Mouse (Mus musculus) 3T3-L1 (cell line): ENCODE results near the gene Cd69.
A peak's percentile ranks its signal among the peaks of the same experiment; 100 is the strongest.

ENCODE experiments used
- DNase-seq: peaks from one replicate; pipeline ENCODE4 v3.0.0-alpha.2; 2015; ENCODE audit warnings: low read depth, low spot score

Cd69 gene

DNA sequence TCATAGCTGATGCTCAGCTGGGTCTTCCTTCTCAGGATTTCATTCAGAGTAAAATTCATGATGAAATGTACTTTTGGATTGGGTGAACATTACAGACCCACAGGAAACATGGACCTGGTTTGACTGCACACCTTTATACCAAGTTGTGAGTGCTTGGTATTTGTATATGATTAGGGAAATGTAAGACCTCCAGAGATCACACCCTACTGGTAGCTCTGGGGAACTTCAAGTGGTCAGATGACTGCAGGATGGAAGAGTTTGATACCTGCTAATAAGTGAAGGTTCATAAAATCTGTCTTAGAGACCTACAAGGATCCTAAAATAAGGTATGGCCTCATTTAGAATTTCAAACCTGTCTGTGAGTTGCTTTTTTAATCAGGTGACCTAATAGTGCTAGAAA, 27.0 kb downstream of the Cd69 start:
- peak; percentile 55 for DNase-seq

DNA sequence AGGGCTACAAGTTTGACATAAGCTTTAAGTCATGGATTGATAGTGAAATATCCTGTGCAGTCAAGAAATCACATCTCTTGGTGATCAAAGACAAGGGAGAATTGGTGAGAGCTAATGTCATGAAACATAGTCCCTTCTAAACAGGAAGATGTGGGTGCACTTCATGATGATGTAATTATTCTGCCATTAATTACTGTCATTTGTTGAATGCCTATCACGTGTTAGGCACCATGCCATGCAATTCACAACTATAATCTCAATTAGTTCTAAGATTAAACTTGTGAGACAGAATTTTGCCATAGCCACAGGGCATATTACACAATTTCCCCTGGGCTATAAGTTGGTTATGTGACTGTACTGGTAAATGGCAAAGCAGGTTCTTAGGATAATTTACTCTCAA, 28.2 kb downstream of the Cd69 start:
- no peak for DNase-seq

DNA sequence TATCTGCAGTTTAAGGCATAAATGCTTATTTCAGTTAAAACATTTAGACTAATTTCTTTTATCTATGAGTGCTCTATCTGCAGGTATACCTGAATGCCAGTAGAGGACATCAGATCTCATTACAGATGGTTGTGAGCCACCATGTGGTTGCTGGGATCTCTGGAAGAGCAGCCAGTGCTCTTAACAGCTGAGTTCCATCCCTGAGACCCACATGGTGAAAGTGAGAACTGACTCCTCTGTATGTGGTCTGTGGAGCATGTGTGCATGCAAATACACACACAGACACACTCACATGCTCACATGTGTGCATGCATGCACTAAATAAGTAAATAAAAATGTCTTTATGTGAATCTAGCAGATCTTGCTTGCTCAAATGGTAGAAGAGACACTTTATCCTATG, 29.4 kb downstream of the Cd69 start:
- DNase-seq = no peak

DNA sequence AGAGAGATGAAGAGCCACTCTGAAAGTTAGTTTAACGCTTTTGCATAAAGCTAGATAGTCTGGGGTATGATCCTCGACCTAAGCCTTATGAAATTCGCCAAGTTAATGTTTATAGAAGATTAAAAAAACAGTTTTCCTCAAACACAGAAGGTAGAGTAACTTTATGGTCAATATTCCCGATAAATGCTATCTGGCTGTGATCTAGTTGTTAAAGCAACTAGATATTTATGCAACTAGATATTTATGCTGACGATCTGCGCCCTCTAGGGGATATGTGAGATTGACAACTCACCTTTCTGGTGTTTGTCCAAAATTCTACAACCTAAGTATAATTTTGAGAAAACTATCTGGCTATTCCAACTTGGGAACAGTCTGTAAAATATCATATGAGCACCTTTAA, 33.3 kb downstream of the Cd69 start:
- peak; percentile 78 for DNase-seq

DNA sequence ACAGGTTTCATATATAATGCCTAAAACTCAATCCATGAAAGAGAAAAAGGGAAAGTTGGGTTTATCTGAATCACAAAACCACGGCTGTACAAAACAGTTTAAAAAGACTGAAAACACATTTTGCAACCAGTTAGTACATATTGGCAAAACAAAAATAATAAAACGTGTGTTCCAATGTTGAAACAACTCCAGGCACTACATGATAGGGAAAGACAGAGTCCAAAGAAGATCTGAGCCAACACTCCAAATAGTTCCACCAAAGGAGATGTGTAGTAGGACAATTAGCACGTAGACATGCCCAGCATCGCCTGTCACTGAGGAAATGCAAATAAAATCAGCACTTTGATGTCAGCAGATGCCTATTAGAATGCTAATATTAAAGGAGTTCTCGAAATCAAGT, 33.8 kb downstream of the Cd69 start:
- DNase-seq = no peak

DNA sequence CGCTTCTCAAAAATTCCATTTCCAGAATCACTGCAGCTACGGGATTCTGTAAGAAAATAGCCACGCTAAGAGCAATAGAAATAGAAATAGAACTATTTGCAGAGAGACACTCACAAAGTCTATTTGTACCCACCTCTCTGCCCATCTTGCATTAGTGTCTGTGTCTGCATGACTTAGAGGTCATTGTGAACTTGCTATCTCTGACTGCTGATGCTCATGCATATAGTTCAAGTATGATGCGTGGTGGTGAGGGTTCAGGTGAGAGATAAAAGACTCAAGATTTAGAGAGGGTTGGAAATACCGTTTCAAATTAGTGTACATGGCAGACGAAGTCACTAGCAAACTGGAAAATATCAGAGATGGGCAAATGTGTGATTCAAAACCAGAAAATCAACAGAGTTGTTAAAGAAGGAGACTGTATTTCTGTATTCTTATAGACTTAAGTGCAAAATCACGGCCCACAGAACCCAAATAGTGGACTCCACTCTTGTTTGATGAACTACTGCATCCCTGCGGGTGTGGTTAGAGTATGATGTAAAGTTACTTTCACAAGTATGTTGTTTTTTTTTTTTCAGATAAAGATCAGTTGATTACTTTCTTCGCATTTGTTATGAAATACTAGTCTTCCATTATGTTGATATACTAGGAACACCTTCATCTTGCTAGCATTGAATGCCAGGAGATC, 35.5 kb downstream of the Cd69 start:
- no peak for DNase-seq

DNA sequence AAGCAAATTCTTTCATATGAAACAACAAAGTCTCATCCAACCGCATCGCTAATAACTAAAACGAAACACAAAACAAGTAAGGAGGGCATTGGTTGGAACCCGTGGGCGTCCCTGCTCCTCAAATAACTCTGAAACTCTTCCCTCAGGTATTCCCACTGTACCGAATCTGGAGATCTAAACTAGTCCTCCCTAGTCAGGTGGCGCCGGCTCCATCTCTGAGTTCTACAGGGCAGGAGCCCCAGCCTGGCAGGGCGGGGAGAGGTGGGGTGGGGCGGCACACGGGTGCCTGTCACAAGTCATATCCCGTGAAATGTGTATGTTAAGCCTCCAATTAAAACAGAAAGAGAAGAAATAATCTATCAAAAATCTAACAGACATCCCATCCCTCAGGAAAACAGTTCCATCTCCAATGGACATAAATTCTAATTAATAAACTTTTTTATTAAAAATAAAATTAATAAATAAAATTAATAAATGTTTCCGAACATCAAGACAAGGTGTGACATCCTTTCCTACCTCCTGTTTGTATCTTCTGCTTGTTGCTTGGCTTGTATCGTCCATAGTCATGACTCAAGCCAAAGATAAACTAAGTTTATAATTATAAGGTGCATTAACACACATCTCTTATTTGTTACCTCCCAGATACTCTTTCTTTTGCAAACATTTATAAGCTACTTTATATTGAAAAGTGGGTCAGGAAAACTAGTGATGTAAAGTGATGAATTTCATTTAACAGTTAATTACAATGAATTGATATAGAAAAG, 36.8 kb downstream of the Cd69 start:
- no peak for DNase-seq

DNA sequence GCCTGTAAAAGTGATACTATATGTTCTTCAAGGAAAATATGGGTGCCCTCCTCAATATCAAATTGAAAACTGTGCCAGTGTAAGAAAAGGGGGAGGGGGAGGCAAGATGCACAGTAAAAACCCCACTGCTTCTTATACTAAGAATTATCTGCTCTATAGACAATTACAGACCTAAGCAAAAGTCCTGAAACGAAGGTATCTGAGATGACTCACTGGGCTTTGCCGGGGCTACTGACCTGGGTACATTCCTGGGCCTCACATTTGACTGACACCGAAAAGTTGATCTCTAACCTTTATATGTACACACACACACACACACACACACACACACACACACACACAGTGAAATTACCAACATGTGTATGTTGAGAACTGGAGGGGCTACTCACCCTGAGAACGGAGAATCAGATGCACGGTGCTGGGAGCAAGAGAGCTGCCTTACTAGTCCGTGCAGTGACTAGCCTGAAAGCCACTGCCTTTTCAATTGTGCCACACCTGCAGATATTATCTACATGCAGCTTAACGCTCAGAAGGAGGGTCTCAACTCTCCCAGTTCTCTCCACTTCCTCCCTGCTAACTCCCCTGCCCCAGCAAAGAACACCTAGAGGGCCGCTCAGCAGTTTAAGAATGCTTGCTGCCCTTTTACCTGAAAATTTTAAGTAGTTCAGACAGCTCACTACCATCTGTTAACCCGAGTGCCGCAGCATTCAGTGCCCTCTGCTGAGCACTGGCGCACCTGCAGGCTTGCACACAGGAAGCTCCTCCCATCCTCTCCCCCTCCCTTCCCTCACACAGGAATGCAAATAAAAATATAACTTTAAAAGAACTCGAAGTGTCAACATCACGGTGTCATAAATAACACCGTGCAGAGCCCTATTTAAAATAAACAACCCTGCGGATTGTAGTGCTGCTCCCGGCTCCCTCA, 37.6 kb downstream of the Cd69 start:
- DNase-seq = peak; percentile 92

DNA sequence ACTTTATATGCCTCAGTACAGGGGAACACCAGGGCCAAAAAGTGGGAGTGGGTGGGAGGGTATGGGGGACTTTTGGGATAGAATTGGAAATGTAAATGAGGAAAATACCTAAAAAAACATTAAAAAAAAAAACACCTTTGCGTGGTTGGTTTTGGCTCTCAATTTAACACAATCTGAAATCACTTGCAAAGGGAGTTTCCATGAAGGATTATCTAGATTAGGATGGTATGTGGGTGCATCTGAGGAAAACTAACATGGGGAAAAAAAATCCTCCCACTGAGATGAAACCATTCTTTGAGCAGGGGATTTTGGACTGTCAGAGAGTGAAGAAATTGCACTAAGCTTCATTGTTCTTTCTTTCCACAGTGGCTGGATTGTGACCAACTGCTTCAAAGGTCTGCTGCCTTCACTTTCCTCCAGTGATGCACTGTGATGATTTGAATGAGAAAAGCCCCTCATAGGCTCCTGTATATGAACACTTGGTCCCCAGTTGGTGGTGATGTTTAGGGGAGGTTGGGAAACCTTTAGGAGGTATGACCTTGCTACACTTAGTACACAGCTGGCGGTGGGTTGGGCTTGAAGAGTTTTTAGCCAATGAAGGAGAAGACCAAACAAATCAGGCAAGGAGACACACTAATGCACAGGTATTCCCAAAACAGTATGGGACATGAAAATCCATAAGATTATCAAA, 38.4 kb downstream of the Cd69 start:
- DNase-seq = peak; percentile 76

DNA sequence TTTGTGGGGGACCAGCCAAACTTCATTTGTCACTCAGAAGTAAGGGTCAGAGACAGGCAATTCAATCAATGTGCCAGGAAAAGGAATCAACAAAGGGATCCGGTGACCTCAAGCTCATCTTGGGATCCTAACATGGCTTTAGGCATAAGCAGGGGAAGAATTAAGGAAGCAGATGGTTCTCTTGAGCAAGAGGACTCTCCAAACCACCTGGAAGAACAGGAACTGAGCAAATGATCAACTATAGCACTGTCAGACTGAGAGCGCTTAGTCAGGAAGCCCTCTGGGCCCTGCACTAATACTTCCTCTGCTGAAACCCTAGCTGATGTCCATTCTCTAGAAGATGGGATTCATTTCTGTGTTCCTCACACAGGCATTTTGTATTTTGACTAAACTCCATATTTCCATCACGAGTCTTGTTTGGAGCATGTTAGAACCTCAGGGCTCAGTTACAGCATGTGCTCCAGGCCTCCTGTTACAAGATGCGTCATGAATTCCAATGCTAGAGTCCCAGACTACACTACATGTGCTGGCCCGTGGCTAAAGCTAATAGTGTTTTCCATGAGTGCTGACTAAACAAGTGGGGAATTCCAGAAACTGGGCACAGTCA, 39.3 kb downstream of the Cd69 start:
- DNase-seq = peak; percentile 98

DNA sequence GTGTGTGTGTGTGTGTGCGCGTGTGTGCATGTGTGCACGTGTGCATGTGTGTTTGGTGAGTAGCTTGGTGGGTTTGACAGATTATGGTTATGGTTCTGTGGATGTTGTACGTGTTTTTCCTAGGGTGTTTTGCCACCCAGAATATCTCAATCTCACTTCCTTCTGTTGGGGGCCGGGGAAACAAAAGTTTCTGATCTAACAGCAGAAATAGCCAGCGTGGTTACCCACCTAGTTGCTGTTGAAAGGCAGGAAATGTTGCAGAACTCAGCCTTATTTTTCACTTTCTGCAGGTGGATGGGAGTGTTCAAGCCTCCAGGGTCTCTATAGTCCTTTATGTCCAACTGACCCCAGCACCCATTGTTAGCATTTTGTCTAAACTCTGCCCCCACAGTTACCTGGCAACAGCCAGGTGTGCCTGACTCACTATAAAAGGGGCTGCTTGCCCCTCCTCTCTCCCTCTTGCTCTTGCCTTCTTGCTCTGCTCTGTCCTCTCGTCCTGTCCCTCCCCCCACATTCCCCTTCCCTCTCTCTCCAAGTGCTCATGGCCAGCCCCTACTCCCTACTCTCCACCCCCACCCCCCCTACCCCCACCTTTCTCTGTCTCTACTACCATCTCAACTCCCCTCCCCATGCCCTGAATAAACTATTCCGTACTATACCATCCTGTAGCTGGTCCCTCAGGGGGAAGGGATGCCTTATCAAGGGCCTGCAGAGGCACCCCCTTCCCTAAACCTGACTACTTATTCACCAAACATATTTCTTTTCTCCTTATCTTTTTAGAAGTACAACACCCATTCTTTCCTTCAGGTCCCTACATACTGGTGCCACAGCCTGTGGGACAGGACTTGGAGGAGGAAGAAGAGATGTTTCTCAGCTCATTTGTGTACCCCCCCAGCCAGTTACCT, 40.5 kb downstream of the Cd69 start:
- no peak for DNase-seq

DNA sequence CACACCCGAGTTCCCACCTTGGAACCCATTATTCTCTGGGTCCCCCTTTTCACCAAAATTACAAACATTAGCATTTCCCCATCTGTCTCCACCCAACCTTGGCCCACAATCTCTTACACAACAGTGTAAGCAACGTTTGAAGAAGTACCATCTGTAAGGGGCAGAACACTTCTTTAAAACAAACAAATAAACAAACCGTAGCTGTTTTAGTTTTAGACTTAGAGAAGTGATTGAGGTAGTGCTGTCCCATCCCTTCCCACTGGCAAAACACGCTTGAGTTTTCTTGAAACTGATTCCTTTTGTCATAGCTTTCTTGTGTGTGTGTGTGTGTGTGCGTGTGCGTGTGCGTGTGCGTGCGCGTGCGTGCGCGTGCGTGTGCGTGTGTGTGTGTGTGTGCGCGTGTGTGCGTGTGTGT, 41.3 kb downstream of the Cd69 start:
- DNase-seq = no peak

DNA sequence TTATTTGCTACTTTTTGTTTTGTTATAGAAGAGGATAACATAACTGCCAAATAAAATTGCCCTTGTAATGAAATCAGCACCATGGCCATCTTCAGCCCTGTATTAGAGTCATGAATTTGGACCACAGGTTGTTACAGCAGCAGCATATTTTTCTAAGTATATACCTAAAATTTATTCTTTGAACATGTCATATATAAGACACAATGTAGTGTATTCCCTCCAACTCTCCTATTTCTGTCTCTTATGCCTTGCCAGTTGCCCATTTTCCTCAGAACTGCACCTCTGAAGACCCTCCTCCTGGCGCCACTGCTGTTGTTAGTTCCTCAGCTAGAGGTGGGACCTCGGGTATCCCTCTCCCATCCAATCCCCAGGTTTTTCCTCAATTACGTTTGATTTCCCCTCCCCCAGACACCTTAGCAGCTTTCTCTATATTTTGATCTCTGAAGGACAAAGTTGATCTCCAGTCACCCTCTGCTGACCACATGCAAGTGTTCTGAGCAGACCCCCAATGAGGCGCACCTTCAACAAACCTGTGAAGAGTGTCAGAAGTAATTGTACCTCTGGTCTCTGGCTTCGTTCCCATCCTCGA, 41.8 kb downstream of the Cd69 start:
- peak; percentile 35 for DNase-seq

DNA sequence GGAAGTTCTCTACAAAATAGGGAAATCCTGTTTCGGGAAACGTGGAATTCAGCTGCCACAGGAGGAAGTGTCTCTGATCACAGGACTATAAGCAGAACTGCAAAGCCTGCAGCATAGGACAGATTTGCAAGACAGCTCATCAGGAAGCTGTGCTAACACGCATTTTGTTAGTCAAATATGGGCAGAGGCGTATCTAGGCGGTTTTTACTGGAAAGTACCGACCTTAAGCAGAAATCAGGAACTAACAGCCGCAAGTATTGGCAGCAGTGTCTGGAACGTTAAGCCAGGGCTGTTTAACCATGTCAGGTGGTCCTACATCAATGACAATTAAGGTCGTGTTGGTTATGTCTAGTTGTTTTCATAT, 42.4 kb downstream of the Cd69 start:
- DNase-seq = peak; percentile 89

DNA sequence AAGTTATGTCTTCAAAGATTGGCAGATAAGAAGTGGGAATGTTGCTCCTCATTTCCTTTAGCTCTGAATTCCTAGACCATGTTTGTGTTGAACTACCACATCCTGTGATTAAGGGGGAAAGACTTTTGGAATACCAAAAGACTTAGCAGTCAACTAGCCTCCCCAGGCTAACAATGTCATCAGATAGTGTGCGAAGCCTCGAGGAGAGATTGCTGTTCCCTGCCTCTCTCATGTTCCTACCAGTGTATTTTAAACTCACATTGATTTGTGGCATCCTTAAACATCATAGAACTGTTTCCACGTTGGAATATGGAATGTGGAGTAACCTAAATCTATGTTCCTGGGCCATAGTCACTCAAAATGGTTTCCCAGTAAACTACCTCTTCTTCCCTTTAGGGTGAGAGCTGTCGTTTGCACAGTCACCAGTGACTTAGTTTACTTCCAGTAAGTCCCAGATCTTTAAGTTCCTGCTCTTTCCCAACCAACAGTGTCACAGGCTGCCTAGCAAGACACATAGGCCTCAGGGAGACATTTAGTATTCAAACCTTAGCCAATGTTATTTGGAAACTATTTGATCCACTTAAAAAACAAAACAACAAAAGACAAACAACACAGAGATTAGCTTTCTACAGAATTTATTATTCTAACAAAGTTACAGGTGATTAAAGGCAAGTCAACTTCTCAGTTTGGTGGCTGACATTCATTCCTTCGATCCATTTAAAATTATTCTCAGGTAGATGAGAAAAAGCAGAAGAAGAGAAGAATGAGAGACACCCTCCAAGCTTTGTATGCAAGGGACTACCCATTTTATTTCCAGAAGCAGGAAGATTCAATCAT, 43.0 kb downstream of the Cd69 start:
- peak; percentile 86 for DNase-seq

DNA sequence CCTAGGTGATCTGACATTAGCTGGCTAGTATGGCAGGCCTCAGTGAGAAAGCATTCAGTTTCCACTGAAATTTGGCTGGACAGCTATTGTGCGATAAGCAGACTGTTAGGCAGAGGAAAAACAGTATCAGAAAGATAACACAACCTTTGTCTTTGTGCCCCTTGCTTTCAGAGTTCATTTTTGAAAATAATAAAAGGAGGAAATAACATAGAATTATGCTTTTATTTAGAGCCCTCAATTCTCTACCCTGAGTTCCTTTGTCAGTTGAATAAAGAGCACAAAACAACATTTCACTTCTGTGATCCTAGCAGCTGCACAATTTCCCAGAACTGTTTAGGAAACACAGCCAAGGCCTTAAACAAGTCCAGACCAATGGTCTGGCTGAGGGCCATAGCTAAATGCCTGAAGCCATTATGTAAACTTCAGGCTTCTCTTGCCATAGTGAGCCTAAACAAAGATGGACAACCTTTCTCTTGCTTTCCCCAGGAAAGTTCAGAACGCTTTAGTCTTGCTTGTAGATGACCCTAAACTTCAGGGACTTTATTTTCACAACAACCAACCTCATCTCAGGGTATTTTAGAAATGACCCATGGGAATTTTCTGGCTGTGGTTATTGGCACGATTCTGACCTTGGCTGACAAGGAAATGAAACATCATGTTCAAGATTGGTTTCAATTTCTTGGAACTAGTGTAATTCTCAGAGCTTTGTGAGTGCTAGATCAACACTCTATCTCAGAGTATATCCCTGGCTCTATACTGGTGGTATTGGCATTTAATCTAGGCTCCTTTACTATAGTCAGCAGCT, 45.3 kb downstream of the Cd69 start:
- peak; percentile 99 for DNase-seq

DNA sequence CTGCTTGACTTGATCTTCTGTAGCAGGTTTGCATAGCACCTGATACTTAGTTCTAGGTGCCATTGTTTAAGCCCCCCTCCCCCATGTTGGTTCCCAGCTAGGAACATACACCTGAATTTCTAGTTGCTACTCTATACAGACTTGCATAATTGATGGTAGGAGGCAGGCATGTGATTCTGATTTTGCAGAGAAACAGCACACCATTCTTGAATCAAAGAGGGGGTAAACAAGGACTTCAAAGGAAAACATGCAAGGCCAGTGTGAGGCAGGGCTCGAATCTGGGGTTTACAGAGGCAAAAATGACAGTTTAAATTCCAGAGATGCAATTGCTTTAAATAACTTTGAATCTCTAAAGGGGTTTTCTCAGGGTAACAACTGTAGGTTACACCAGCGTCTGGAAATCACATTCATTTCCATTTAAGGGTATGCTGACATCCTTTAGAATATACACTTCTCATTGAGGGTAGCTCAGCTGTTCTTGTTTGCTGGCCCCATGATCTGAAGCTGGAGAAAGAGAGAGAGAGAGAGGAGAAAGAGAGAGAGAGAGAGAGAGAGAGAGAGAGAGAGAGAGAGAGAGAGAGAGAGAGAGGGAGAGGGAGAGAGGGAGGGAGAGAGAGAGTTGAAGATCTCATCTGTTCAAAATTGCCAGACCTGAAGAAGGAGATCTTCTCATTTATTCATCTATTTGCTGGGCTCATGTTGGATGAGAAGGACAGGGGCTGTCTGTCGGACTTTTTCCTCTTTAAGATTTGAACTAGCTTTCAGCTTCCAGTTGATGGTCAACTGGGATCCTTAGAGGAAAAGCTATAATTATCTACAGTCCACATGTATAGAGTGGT, 46.1 kb downstream of the Cd69 start:
- peak; percentile 53 for DNase-seq
